Mouse (Mus musculus): Measurements from ENCODE around the gene Myl4. TPM values are rescaled to one million over a fixed set of nuclear protein-coding genes. Genes with fewer than 3 reads are reported as not detected.

Gene Myl4
- polyA plus RNA-seq, 1 experiment from 2014 or later = 3.6 TPM

- no peak overlapping the region for H3K4me2 ChIP-seq (ENCODE audit: low read length)
- 81% methylated on average over 7 of the region's 7 CpGs for WGBS
- no peaks in the 10 kb centered on the region for H3K4me1 ChIP-seq (ENCODE audit: control insufficient read depth, insufficient read depth, low read length)
- H3K27me3 ChIP-seq (ENCODE audit: control insufficient read depth, insufficient read depth, low read depth, low read length) = no peaks in the 10 kb centered on the region
- H3K27ac ChIP-seq (ENCODE audit: low read length) = no peak overlapping the region
- no peak overlapping the region for H3K9ac ChIP-seq (ENCODE audit: low read depth, low read length)
- H3K36me3 ChIP-seq (ENCODE audit: control insufficient read depth, insufficient read depth, low read length) = no peaks in the 10 kb centered on the region
- H3K9me3 ChIP-seq (replicated peaks; ENCODE audit: control insufficient read depth, low read length, poor library complexity, severe bottlenecking) = no peaks in the 10 kb centered on the region
- ATAC-seq = no peak
- H3K4me3 ChIP-seq (ENCODE audit: low read depth, low read length) = no peak overlapping the region
Measured at GRCm38 (mm10) chr11:104630185-104630835, 79.8 kb downstream of the Myl4 start.

GRCm38 (mm10) chr11:104631306-104631705 lies 80.8 kb downstream of the Myl4 start:
- no peaks in the 10 kb centered on the region for H3K9me3 ChIP-seq (replicated peaks; ENCODE audit: control insufficient read depth, low read length, poor library complexity, severe bottlenecking)
- ATAC-seq = no peak
- H3K9ac ChIP-seq (ENCODE audit: low read depth, low read length) = no peak overlapping the region
- no peaks in the 10 kb centered on the region for H3K36me3 ChIP-seq (ENCODE audit: control insufficient read depth, insufficient read depth, low read length)
- H3K4me3 ChIP-seq (ENCODE audit: low read depth, low read length) = no peak overlapping the region
- no peak overlapping the region for H3K4me2 ChIP-seq (ENCODE audit: low read length)
- 81% methylated on average over 1 of the region's 1 CpGs for WGBS
- no peak overlapping the region for H3K27ac ChIP-seq (ENCODE audit: low read length)
- H3K27me3 ChIP-seq (ENCODE audit: control insufficient read depth, insufficient read depth, low read depth, low read length) = no peaks in the 10 kb centered on the region
- no peaks in the 10 kb centered on the region for H3K4me1 ChIP-seq (ENCODE audit: control insufficient read depth, insufficient read depth, low read length)

GRCm38 (mm10) chr11:104637010-104637409 lies 86.5 kb downstream of the Myl4 start:
- no peak for ATAC-seq
- Histone ChIP-seq H3K9me3 (replicated peaks; ENCODE audit: control insufficient read depth, low read length, poor library complexity, severe bottlenecking) (no peaks in the 10 kb centered on the region), H3K4me2 (ENCODE audit: low read length) (no peak overlapping the region), H3K36me3 (ENCODE audit: control insufficient read depth, insufficient read depth, low read length) (no peaks in the 10 kb centered on the region), H3K27ac (ENCODE audit: low read length) (no peak overlapping the region), H3K4me3 (ENCODE audit: low read depth, low read length) (no peak overlapping the region), H3K9ac (ENCODE audit: low read depth, low read length) (no peak overlapping the region), H3K4me1 (ENCODE audit: control insufficient read depth, insufficient read depth, low read length) (no peaks in the 10 kb centered on the region), H3K27me3 (ENCODE audit: control insufficient read depth, insufficient read depth, low read depth, low read length) (no peaks in the 10 kb centered on the region)
- 94% methylated on average over 14 of the region's 14 CpGs for WGBS

GRCm38 (mm10) chr11:104638006-104638405 lies 87.5 kb downstream of the Myl4 start:
- no peak for ATAC-seq
- Histone ChIP-seq H3K4me3 (ENCODE audit: low read depth, low read length) (no peak overlapping the region), H3K27me3 (ENCODE audit: control insufficient read depth, insufficient read depth, low read depth, low read length) (no peaks in the 10 kb centered on the region), H3K4me2 (ENCODE audit: low read length) (no peak overlapping the region), H3K9ac (ENCODE audit: low read depth, low read length) (no peak overlapping the region), H3K27ac (ENCODE audit: low read length) (no peak overlapping the region), H3K36me3 (ENCODE audit: control insufficient read depth, insufficient read depth, low read length) (no peaks in the 10 kb centered on the region), H3K9me3 (replicated peaks; ENCODE audit: control insufficient read depth, low read length, poor library complexity, severe bottlenecking) (no peaks in the 10 kb centered on the region), H3K4me1 (ENCODE audit: control insufficient read depth, insufficient read depth, low read length) (no peaks in the 10 kb centered on the region)
- WGBS = 65% methylated on average over 5 of the region's 5 CpGs

GRCm38 (mm10) chr11:104638906-104639305 lies 88.4 kb downstream of the Myl4 start:
- Histone ChIP-seq H3K4me2 (ENCODE audit: low read length) (no peak overlapping the region), H3K27ac (ENCODE audit: low read length) (no peak overlapping the region), H3K4me3 (ENCODE audit: low read depth, low read length) (no peak overlapping the region), H3K4me1 (ENCODE audit: control insufficient read depth, insufficient read depth, low read length) (no peaks in the 10 kb centered on the region), H3K9me3 (replicated peaks; ENCODE audit: control insufficient read depth, low read length, poor library complexity, severe bottlenecking) (no peaks in the 10 kb centered on the region), H3K27me3 (ENCODE audit: control insufficient read depth, insufficient read depth, low read depth, low read length) (no peaks in the 10 kb centered on the region), H3K9ac (ENCODE audit: low read depth, low read length) (no peak overlapping the region), H3K36me3 (ENCODE audit: control insufficient read depth, insufficient read depth, low read length) (no peaks in the 10 kb centered on the region)
- 96% methylated on average over 2 of the region's 2 CpGs for WGBS
- no peak for ATAC-seq

GRCm38 (mm10) chr11:104639634-104640033 lies 89.2 kb downstream of the Myl4 start:
- ATAC-seq = no peak
- H3K36me3 ChIP-seq (ENCODE audit: control insufficient read depth, insufficient read depth, low read length) = no peaks in the 10 kb centered on the region
- H3K4me3 ChIP-seq (ENCODE audit: low read depth, low read length) = no peak overlapping the region
- H3K9ac ChIP-seq (ENCODE audit: low read depth, low read length) = no peak overlapping the region
- WGBS = 87% methylated on average over 9 of the region's 9 CpGs
- no peak overlapping the region for H3K4me2 ChIP-seq (ENCODE audit: low read length)
- no peaks in the 10 kb centered on the region for H3K27me3 ChIP-seq (ENCODE audit: control insufficient read depth, insufficient read depth, low read depth, low read length)
- H3K27ac ChIP-seq (ENCODE audit: low read length) = no peak overlapping the region
- no peaks in the 10 kb centered on the region for H3K9me3 ChIP-seq (replicated peaks; ENCODE audit: control insufficient read depth, low read length, poor library complexity, severe bottlenecking)
- no peaks in the 10 kb centered on the region for H3K4me1 ChIP-seq (ENCODE audit: control insufficient read depth, insufficient read depth, low read length)

GRCm38 (mm10) chr11:104640894-104641293 lies 90.4 kb downstream of the Myl4 start:
- no peaks in the 10 kb centered on the region for H3K4me1 ChIP-seq (ENCODE audit: control insufficient read depth, insufficient read depth, low read length)
- ATAC-seq = no peak
- H3K9ac ChIP-seq (ENCODE audit: low read depth, low read length) = no peak overlapping the region
- no peak overlapping the region for H3K4me3 ChIP-seq (ENCODE audit: low read depth, low read length)
- no peaks in the 10 kb centered on the region for H3K27me3 ChIP-seq (ENCODE audit: control insufficient read depth, insufficient read depth, low read depth, low read length)
- H3K9me3 ChIP-seq (replicated peaks; ENCODE audit: control insufficient read depth, low read length, poor library complexity, severe bottlenecking) = no peaks in the 10 kb centered on the region
- H3K4me2 ChIP-seq (ENCODE audit: low read length) = no peak overlapping the region
- H3K36me3 ChIP-seq (ENCODE audit: control insufficient read depth, insufficient read depth, low read length) = no peaks in the 10 kb centered on the region
- no peak overlapping the region for H3K27ac ChIP-seq (ENCODE audit: low read length)
- WGBS = 82% methylated on average over 10 of the region's 10 CpGs

- no peak overlapping the region for H3K9ac ChIP-seq (ENCODE audit: low read depth, low read length)
- H3K4me2 ChIP-seq (ENCODE audit: low read length) = no peak overlapping the region
- ATAC-seq = no peak
- no peaks in the 10 kb centered on the region for H3K27me3 ChIP-seq (ENCODE audit: control insufficient read depth, insufficient read depth, low read depth, low read length)
- H3K36me3 ChIP-seq (ENCODE audit: control insufficient read depth, insufficient read depth, low read length) = no peaks in the 10 kb centered on the region
- no peaks in the 10 kb centered on the region for H3K9me3 ChIP-seq (replicated peaks; ENCODE audit: control insufficient read depth, low read length, poor library complexity, severe bottlenecking)
- H3K27ac ChIP-seq (ENCODE audit: low read length) = no peak overlapping the region
- H3K4me3 ChIP-seq (ENCODE audit: low read depth, low read length) = no peak overlapping the region
- WGBS = 83% methylated on average over 4 of the region's 4 CpGs
- H3K4me1 ChIP-seq (ENCODE audit: control insufficient read depth, insufficient read depth, low read length) = no peaks in the 10 kb centered on the region
Measured at GRCm38 (mm10) chr11:104643236-104643635, 92.8 kb downstream of the Myl4 start.
